Mouse (Mus musculus) heart, postnatal 36 days (tissue): ENCODE data around the gene Parvb. TPM values are rescaled to one million over a fixed set of nuclear protein-coding genes. Genes with fewer than 3 reads are reported as not detected.

Experiments used
- DNase-seq, 2 experiments: peaks; one replicate each; pipeline ENCODE4 v3.0.0; 2021 to 2022
- intact Hi-C: fragments of 180-260 bp; cut with DNase I; formaldehyde crosslinking; loops from one replicate; pipeline ENCODE4 v1.15.1; 2025
- total RNA-seq, 2 experiments: library from RNA; stranded (reverse); gene quantifications; 2 replicates each; pipeline ENCODE4 v1.2.3; 2021

The Parvb gene
- 100 to 1,000 TPM; 110 to 142 TPM for total RNA-seq

- peak; percentile 73 to 82 for DNase-seq
- intact Hi-C loops, result loop anchor here (10.0 kb wide), 1 partner anchor 483 kb away; no protein-coding TSS in a partner anchor
Observed at GRCm38 (mm10) chr15:84231721-84232561, at the start of gene Parvb. Gene Parvb (plus strand): TSS chr15:84232043.

GRCm38 (mm10) chr15:84183967-84184366 lies 47.9 kb upstream of the Parvb start:
- intact Hi-C loops, result no loop called here
- DNase-seq, result no peak

GRCm38 (mm10) chr15:84186196-84186595 lies 45.6 kb upstream of the Parvb start:
- no peak for DNase-seq
- intact Hi-C loops, result no loop called here

- intact Hi-C loops, result no loop called here
- no peak for DNase-seq
Observed at GRCm38 (mm10) chr15:84188887-84189530, 42.8 kb upstream of the Parvb start.

- no peak for DNase-seq
- intact Hi-C loops, result loop anchor here (5.0 kb wide), 1 partner anchor 68 kb away; the partner anchor contains the start of gene Pnpla5
Observed at GRCm38 (mm10) chr15:84189881-84190280, 42.0 kb upstream of the Parvb start.

- intact Hi-C loops, result loop anchor here (5.0 kb wide), 1 partner anchor 69 kb away; the partner anchor contains the start of gene Pnpla5
- no peak for DNase-seq
Observed at GRCm38 (mm10) chr15:84191724-84192057, 40.2 kb upstream of the Parvb start.

GRCm38 (mm10) chr15:84192058-84192791 lies 39.6 kb upstream of the Parvb start, which contains the start of gene Samm50:
Gene Samm50 (plus strand): TSS chr15:84192241.
- intact Hi-C loops, result loop anchor here (5.0 kb wide), 1 partner anchor 70 kb away; the partner anchor contains the start of gene Pnpla5
- DNase-seq, result peak; percentile 88 to 89

GRCm38 (mm10) chr15:84196486-84197165 lies 35.2 kb upstream of the Parvb start:
- DNase-seq, result no peak
- intact Hi-C loops, result no loop called here

- no peak for DNase-seq
- intact Hi-C loops, result no loop called here
Observed at GRCm38 (mm10) chr15:84207327-84207726, 24.5 kb upstream of the Parvb start.

GRCm38 (mm10) chr15:84209517-84210412 lies 22.1 kb upstream of the Parvb start:
- intact Hi-C loops, result loop anchor here (10.0 kb wide), 1 partner anchor 225 kb away; no protein-coding TSS in a partner anchor
- DNase-seq, result peak in 1 of 2 experiments; percentile 23

- intact Hi-C loops, result loop anchor here (10.0 kb wide), 1 partner anchor 224 kb away; no protein-coding TSS in a partner anchor
- DNase-seq, result no peak
Observed at GRCm38 (mm10) chr15:84210461-84210860, 21.4 kb upstream of the Parvb start.

GRCm38 (mm10) chr15:84210941-84211340 lies 20.9 kb upstream of the Parvb start:
- no peak for DNase-seq
- intact Hi-C loops, result loop anchor here (10.0 kb wide), 1 partner anchor 224 kb away; no protein-coding TSS in a partner anchor

- intact Hi-C loops, result loop anchor here (10.0 kb wide), 1 partner anchor 223 kb away; no protein-coding TSS in a partner anchor
- no peak for DNase-seq
Observed at GRCm38 (mm10) chr15:84211564-84211963, 20.3 kb upstream of the Parvb start.

- DNase-seq, result peak; percentile 89 to 95
- intact Hi-C loops, result loop anchor here (1.0 to 10.0 kb wide), 5 partner anchors 48 to 419 kb away; no protein-coding TSS in a partner anchor
Observed at GRCm38 (mm10) chr15:84212031-84212755, 19.6 kb upstream of the Parvb start.

GRCm38 (mm10) chr15:84212756-84213105 lies 19.1 kb upstream of the Parvb start:
- DNase-seq, result peak; percentile 41 to 69

GRCm38 (mm10) chr15:84213162-84213739 lies 18.6 kb upstream of the Parvb start:
- DNase-seq, result no peak
- intact Hi-C loops, result loop anchor here (10.0 kb wide), 1 partner anchor 222 kb away; no protein-coding TSS in a partner anchor

More at GRCm38 (mm10) chr15:84212756-84213105, 19.1 kb upstream of the Parvb start:
- intact Hi-C loops, result loop anchor here (1.0 to 10.0 kb wide), 5 partner anchors 48 to 419 kb away; no protein-coding TSS in a partner anchor

- DNase-seq, result no peak
- intact Hi-C loops, result loop anchor here (10.0 kb wide), 1 partner anchor 220 kb away; no protein-coding TSS in a partner anchor
Observed at GRCm38 (mm10) chr15:84214476-84214875, 17.4 kb upstream of the Parvb start.
